Comparison of ENCODE assay signal across 31 mouse cellular contexts in the genomic region with DNA sequence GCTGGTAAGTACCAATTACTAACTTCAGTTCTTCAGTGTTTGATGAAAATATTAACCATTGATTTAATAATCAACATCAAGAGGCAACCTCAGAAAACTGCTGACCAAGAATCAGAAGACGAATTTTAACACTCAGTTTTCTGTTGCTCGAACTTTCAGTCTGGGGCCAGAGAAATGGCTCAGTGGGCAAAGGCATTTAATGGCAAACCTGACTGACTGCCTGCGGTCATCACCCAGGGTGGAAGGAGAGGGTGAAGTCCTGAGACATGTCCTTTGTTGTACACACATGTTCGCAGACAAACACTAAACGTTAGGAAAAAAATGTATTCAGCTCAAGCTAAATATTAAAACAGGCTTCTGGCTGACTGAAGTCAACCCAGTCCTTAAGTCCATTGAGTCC.
"Had no signal": no experiment of that assay in that cellular context is flagged by ENCODE, and none has a peak within 500 bp of the region (broad histone marks: within the 10 kb centered on the region; RNA-seq: fewer than 3 reads in every experiment).

No protein-coding gene starts in this region.

- H3K9ac ChIP-seq: heart, embryonic 12.5 days; heart, embryonic 13.5 days; heart, embryonic 15.5 days; hindbrain, embryonic 12.5 days; hindbrain, embryonic 13.5 days; hindbrain, embryonic 14.5 days; hindbrain, embryonic 15.5 days; intestine, embryonic 15.5 days; kidney, embryonic 15.5 days had no signal

- H3K4me3 ChIP-seq: heart, adult 2 months; heart, embryonic 10.5 days; heart, embryonic 12.5 days; heart, embryonic 13.5 days; heart, embryonic 15.5 days; hindbrain, embryonic 10.5 days; hindbrain, embryonic 12.5 days; hindbrain, embryonic 13.5 days; hindbrain, embryonic 15.5 days; intestine, embryonic 15.5 days; kidney, embryonic 15.5 days; layer of hippocampus, adult 2 months; left cerebral cortex, adult 2 months had no signal

- DNase-seq: heart, adult 18-20 months; heart, adult 2 months; heart, postnatal 10 days; heart, postnatal 14 days; heart, postnatal 36 days; heart, postnatal 4 days; kidney, postnatal 10 days; kidney, postnatal 14 days; kidney, postnatal 4 days; layer of hippocampus, adult 9-11 months; layer of hippocampus, postnatal 36 days had no signal

- ATAC-seq: hindbrain, embryonic 16.5 days; hindbrain, postnatal 0 days; inflammation-experienced regulatory T-cells, adult 6 months; intestine, embryonic 15.5 days; intestine, embryonic 16.5 days; intestine, postnatal 0 days had no signal

- H3K9me3 ChIP-seq: heart, embryonic 10.5 days; heart, embryonic 12.5 days; heart, embryonic 13.5 days; heart, embryonic 15.5 days; hindbrain, embryonic 10.5 days; hindbrain, embryonic 12.5 days; hindbrain, embryonic 13.5 days; hindbrain, embryonic 15.5 days; kidney, embryonic 15.5 days had no signal

- H3K4me2 ChIP-seq: heart, embryonic 11.5 days; heart, embryonic 12.5 days; heart, embryonic 13.5 days; heart, embryonic 15.5 days; hindbrain, embryonic 12.5 days; hindbrain, embryonic 13.5 days; hindbrain, embryonic 14.5 days; hindbrain, embryonic 15.5 days; intestine, embryonic 15.5 days; kidney, embryonic 15.5 days had no signal

- H3K4me1 ChIP-seq: intestine, embryonic 15.5 days had no signal

- H3K27ac ChIP-seq: heart, adult 2 months; heart, embryonic 10.5 days; heart, embryonic 13.5 days; heart, embryonic 15.5 days; hindbrain, embryonic 10.5 days; hindbrain, embryonic 12.5 days; hindbrain, embryonic 13.5 days; hindbrain, embryonic 14.5 days; hindbrain, embryonic 15.5 days; hindbrain, postnatal 0 days; intestine, embryonic 15.5 days; kidney, embryonic 15.5 days; kidney, postnatal 0 days; layer of hippocampus, adult 2 months; left cerebral cortex, adult 2 months had no signal

- H3K27me3 ChIP-seq: heart, embryonic 12.5 days; heart, embryonic 13.5 days; heart, embryonic 15.5 days; hindbrain, embryonic 12.5 days; hindbrain, embryonic 13.5 days; hindbrain, embryonic 15.5 days; intestine, embryonic 15.5 days; kidney, embryonic 15.5 days had no signal

- H3K36me3 ChIP-seq: heart, embryonic 10.5 days; heart, embryonic 12.5 days; heart, embryonic 13.5 days; heart, embryonic 15.5 days; hindbrain, embryonic 15.5 days had no signal
